Mouse (Mus musculus) lung, postnatal 36 days (tissue): Measurements from ENCODE around the gene Ugt1a10.
"Not testable (repeated sequence)": the region's sequence is repeated elsewhere in the genome, so short reads cannot be mapped to it uniquely, and the experiment has no call there.

Experiments
- DNase-seq: peaks from one replicate; pipeline ENCODE4 v3.0.0; 2022; ENCODE audit warnings: mixed read lengths

Gene Ugt1a10

GRCm38 (mm10) chr1:88055088-88055487, at the start of gene Ugt1a10:
TSS of gene Ugt1a10 (plus strand) at chr1:88055388.
- DNase-seq, result no peak

- no peak for DNase-seq
Observed at GRCm38 (mm10) chr1:88007692-88008210, 47.4 kb upstream of the Ugt1a10 start.

DNA sequence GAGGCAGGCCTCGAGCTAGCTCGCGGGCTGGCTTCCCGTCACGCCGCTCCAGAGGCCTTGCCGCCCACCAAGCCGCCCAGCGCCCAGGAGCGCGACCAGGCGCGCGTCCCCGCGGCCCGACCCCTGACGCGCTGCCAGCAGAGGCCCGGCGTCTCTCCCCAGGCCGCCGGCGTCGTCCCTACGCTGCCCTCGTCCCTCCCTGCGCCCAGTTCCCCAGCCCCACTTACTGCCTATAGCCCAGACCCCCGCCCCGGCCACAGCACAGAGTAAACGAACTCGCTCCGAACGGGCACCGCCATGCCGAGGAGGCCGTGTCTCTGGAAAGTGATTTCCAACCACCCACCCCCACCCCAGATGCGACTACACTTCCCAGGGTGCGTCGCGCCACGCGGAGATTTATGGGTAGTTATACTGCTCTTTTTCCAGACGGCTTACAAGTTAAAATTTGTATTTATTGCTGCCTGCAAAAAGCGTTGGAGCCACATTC, 46.9 kb upstream of the Ugt1a10 start, which contains the start of gene Usp40:
Gene Usp40 (minus strand): TSS at position 341 of the 487 bp plus-strand sequence.
- DNase-seq, result peak; percentile 81

DNA sequence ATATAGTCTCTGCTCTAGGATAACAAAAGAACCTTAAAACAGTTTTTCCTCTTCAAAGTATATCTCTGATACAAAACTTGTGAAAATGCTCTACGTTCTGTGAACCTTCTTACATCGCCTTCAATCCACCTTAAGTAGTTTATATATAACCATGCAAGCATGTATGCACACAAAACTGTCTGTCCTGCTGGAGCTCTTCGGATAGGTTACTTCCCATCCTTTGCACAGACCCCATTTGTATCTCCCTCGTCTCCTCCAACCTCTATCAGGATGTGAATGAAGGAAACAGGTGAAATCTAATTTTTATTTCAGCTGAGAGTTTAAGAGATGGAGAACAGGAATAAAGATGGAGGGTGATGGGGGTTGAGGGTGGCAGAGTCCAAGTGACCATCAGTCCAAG, 46.5 kb upstream of the Ugt1a10 start:
- no peak for DNase-seq

DNA sequence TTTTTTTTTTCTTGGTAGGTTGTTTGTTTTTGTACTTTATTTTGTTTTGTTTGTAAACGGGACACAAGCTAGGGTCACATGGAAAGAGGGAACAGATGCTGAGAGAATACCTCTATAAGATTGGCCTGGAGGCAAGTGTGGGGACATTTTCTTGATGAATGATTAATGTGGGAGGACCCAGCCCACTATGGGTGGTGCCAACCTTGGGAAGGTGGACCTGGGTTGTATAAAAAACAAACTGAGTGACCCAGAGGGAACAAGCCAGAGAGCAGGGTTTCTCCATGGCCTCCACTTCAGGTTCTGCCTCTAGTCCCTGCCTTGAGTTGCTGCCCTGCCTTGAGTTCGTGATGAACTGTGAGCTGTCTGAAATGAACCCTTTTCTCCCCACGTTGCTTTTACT, 45.7 kb upstream of the Ugt1a10 start:
- DNase-seq, result no peak

GRCm38 (mm10) chr1:88013726-88014125, 41.5 kb upstream of the Ugt1a10 start:
- no peak for DNase-seq

GRCm38 (mm10) chr1:88014194-88014593, 41.0 kb upstream of the Ugt1a10 start:
- DNase-seq, result peak; percentile 10

GRCm38 (mm10) chr1:88014671-88015070, 40.5 kb upstream of the Ugt1a10 start:
- no peak for DNase-seq

- DNase-seq, result no peak
Observed at GRCm38 (mm10) chr1:88015371-88015770, 39.8 kb upstream of the Ugt1a10 start.

DNA sequence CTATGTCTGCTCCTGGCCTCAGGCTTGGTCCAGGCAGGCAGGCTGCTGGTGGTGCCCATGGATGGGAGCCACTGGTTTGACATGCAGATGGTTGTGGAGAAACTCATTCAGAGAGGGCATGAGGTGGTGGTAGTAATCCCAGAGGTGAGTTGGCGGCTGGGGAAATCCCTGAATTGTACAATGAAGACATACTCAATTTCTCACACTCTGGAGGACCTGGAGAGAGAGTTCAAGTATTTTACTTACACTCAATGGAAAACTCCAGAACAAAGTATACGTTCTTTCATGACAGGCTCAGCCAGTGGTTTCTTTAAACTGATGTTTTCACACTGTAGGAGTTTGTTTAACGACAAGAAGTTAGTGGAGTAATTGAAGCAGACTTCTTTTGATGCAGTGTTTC, 29.9 kb upstream of the Ugt1a10 start:
- DNase-seq, result not testable (repeated sequence)

DNA sequence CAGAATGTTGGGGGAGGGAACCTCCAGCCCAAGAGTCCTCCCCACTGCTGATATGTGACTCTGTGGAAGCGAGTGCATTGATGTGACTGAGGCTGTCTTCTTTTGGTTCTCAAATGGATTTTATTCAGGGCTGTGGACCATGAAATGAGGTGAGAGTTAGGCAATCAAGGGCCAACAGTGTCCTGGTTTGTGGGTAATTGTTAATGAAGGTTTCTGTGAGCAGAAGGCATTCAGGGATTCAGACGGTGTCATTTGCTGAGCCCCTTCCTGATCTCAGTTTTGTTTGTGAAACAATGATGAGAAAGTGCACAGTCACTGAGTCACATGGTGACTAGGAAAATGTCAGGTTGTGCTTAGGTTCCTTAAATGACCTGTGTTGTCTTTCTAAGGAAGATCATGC, 12.1 kb upstream of the Ugt1a10 start:
- DNase-seq, result not testable (repeated sequence)

DNA sequence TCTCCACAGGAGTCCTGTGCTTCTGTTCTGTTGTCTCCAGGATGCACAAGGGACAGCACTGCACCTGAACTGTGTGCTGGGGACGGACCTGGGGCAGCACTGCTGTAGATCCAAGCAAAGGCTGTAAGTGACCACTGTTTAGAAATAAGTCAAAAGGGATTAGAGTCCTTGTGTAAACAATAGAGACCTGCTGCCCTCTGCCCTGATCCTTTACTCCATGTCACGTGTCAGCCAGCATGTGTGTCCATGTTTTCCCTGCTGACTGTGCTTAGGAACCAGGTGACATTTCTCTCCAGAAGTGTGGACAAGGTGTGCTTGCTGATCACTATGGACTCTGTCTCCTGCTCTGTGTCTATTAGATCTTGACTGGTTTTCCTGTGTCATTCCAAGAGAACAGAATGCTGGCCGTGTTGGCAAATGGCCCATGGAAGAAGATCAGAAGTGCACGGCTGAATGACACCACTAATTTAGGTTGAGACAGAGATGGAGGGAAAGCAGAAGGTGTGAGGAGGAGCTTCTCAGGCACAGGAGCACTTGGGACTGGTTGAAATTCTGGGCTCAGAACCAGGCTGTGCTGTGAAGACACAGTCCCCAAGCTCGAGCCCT, 10.3 kb upstream of the Ugt1a10 start:
- not testable (repeated sequence) for DNase-seq

DNA sequence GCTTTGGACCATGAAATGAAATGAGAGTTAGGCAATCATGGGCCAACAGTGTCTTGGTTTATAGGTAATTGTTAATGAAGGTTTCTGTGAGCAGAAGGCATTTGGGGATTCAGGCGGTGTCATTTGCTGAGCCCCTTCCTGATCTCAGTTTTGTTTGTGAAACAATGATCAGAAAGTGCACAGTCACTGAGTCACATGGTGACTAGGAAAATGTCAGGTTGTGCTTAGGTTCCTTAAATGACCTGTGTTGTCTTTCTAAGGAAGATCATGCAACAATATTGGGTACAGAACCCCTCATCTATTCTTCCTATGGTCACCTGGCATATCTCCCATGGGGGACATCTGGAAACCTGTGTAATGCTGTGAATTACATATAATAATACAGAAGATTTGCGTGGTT, 7.8 kb upstream of the Ugt1a10 start:
- DNase-seq, result not testable (repeated sequence)

- not testable (repeated sequence) for DNase-seq
Observed at GRCm38 (mm10) chr1:88066472-88067102, 11.4 kb downstream of the Ugt1a10 start.

GRCm38 (mm10) chr1:88070495-88070894, 15.3 kb downstream of the Ugt1a10 start, which contains the start of gene Ugt1a9:
TSS of gene Ugt1a9 (plus strand) at chr1:88070800.
- no peak for DNase-seq

GRCm38 (mm10) chr1:88070902-88071301, 15.7 kb downstream of the Ugt1a10 start:
- no peak for DNase-seq

- DNase-seq, result no peak
Observed at GRCm38 (mm10) chr1:88074471-88074870, 19.3 kb downstream of the Ugt1a10 start.

DNA sequence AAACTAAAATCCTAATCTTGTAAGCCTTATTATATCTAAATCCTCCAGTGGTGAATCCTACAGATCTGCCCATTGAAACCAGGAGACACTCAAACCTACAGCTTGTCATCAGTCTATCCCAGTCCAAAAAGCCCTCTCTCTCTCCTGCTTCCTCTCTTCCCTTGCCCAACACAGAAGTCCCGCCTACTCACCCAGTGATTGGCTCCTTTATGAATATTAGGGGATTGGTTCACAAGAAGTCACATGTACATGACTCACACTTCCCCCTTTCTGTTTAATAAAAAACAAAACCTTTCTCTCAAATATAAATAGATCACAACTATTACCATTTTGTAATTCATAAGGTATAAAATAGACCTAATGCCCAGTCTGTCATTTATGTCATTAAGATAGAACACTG, 21.9 kb downstream of the Ugt1a10 start:
- DNase-seq, result peak; percentile 33

- DNase-seq, result no peak
Observed at GRCm38 (mm10) chr1:88081670-88082069, 26.5 kb downstream of the Ugt1a10 start.

DNA sequence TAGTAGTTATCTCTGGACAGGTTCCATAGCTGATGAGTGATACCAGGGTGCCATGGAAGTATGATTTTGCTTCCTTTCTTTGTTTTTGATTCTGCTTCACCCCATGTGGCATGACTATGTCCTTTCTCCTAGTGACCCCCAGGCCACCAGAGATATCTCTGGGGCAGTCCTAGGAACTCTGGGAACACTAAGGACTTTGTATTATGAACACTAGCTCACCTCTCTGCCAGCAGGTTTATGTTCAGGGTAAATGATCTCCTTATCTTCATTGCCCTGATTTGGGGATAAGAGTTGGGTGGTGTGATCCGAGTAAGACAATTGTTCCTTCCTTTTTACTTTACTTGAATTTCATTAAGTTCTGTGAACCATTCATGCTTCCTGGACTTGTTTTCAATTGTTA, 30.9 kb downstream of the Ugt1a10 start:
- no peak for DNase-seq

GRCm38 (mm10) chr1:88087513-88087912, 32.3 kb downstream of the Ugt1a10 start, which contains the start of gene Ugt1a8:
TSS of gene Ugt1a8 (plus strand) at chr1:88087813.
- DNase-seq, result no peak

GRCm38 (mm10) chr1:88092341-88092740, 37.2 kb downstream of the Ugt1a10 start:
- DNase-seq, result peak; percentile 35

DNA sequence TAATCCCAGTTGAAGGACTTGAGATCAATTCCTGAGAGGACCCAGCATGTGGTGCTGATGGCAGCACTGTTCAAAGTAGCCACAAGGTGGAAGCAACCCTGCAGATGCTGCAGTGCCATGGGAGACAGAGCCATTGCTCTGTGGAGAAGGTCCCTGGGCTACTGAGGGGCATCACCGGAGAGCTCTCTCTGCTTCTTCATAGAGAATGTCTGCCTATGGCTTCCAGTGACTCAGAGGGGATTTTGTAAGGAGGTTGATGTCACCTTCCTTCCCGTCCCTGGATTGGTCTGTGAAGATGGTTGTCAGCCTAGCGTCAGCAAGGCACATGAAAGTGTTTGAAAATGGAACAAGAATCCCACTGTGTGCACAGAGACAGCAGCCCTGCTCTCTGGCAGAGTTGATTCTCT, 39.1 kb downstream of the Ugt1a10 start:
- DNase-seq, result peak; percentile 16

GRCm38 (mm10) chr1:88094941-88095492, 39.8 kb downstream of the Ugt1a10 start, which contains the start of gene Ugt1a7c:
TSS of gene Ugt1a7c (plus strand) at chr1:88095062.
- DNase-seq, result peak; percentile 63
